Mouse (Mus musculus) spleen, adult 2 months (tissue): ENCODE results near the gene Uvssa. TPM values are rescaled to one million over a fixed set of nuclear protein-coding genes. Genes with fewer than 3 reads are reported as not detected.
"Not testable (repeated sequence)": the region's sequence is repeated elsewhere in the genome, so short reads cannot be mapped to it uniquely, and the experiment has no call there.

ENCODE experiments used
- DNase-seq, 2 experiments: peaks; one replicate each; pipeline versions ENCODE4 v3.0.0 to v3.0.0-alpha.2; 2012 to 2021; ENCODE audit warnings: low spot score in 2 of 2, low read depth in 1 of 2
- H3K27ac ChIP-seq: fragments of 200-500 bp; 2 replicates; pipeline ENCODE4 v1.5.1; 2012; ENCODE audit warnings: low read length, inconsistent platforms; ENCODE audit not compliant: insufficient read depth
- H3K27me3 ChIP-seq: fragments of 200-500 bp; 2 replicates; pipeline ENCODE4 v1.6.1; 2012; ENCODE audit warnings: mild to moderate bottlenecking, moderate library complexity, low read length, inconsistent platforms; ENCODE audit not compliant: control insufficient read depth, insufficient read depth
- H3K36me3 ChIP-seq: fragments of 200-500 bp; 2 replicates; pipeline ENCODE4 v1.6.1; 2012; ENCODE audit warnings: mild to moderate bottlenecking, low read length, inconsistent platforms; ENCODE audit not compliant: control insufficient read depth, insufficient read depth
- H3K4me1 ChIP-seq: fragments of 200-500 bp; 2 replicates; pipeline ENCODE4 v1.6.1; 2011; ENCODE audit warnings: inconsistent platforms; ENCODE audit not compliant: control insufficient read depth, insufficient read depth, insufficient read length
- H3K4me3 ChIP-seq: fragments of 200-500 bp; 2 replicates; pipeline ENCODE4 v1.5.1; 2011; ENCODE audit warnings: mild to moderate bottlenecking, inconsistent platforms; ENCODE audit not compliant: insufficient read depth, insufficient read length; ENCODE audit errors: extremely low read depth
- CTCF ChIP-seq: fragments of 200-500 bp; IDR thresholded peaks from 2 replicates; pipeline ENCODE4 v1.5.1; 2011; ENCODE audit warnings: mild to moderate bottlenecking, inconsistent platforms; ENCODE audit not compliant: insufficient read depth, insufficient read length, insufficient replicate concordance; ENCODE audit errors: extremely low read depth
- POLR2A ChIP-seq: fragments of 200-500 bp; IDR thresholded peaks from 2 replicates; pipeline ENCODE4 v1.6.1; 2011; ENCODE audit warnings: low read depth, low read length, inconsistent platforms
- WGBS: fragments of 180-500 bp; shearing (Covaris S2); methylation state at CpG from one replicate; pipeline ENCODE4 v1.1.7; 2018; 5-methylcytosine and 5-hydroxymethylcytosine counted together
- polyA plus RNA-seq: library from polyadenylated mRNA; depleted of rRNA; stranded (reverse); fragments of >200 nt; gene quantifications from 2 replicates; pipeline ENCODE4 v1.2.3, GENCODE M21; 2012; rRNA removed

Gene Uvssa
- polyA plus RNA-seq: 4.1 and 4.9 TPM in 2 replicates

GRCm38 (mm10) chr5:33378302-33378854 lies at the start of gene Uvssa:
TSS of gene Uvssa (plus strand) at chr5:33378549.
- no peaks in the 10 kb centered on the region for H3K27me3 ChIP-seq
- peak; percentile 99 for DNase-seq
- H3K4me1 ChIP-seq: peaks cover 5% of the 10 kb centered on the region; the same call in 1 of the 2 replicates
- peak within 1 kb of the TSS; percentile 95 for H3K27ac ChIP-seq
- TF ChIP-seq POLR2A (peak; percentile 94), CTCF (0 out of 2 replicates have a peak, but pooled peaks have one; percentile 15)
- H3K4me3 ChIP-seq: peak within 1 kb of the TSS; percentile 66
- peaks cover 2% of the 10 kb centered on the region for H3K36me3 ChIP-seq
- WGBS: under 1% methylated on average over 46 of the region's 46 CpGs

GRCm38 (mm10) chr5:33334381-33335272 lies 43.7 kb upstream of the Uvssa start:
- 27% methylated on average over 18 of the region's 18 CpGs for WGBS
- no peak for DNase-seq
- H3K4me3 ChIP-seq: peak overlapping the region; percentile 72
- peaks cover 2% of the 10 kb centered on the region; the same call in 1 of the 2 replicates for H3K36me3 ChIP-seq
- H3K27ac ChIP-seq: peak overlapping the region; percentile 78
- TF ChIP-seq CTCF (no peak), POLR2A (no peak)
- H3K27me3 ChIP-seq: no peaks in the 10 kb centered on the region
- H3K4me1 ChIP-seq: peaks cover 14% of the 10 kb centered on the region; the same call in 1 of the 2 replicates

- H3K27ac ChIP-seq: peak within 1 kb of the TSS; percentile 78
- no peak for TF ChIP-seq CTCF
- TF ChIP-seq POLR2A: peak; percentile 85
- peak; percentile 93 to 94 for DNase-seq
- H3K36me3 ChIP-seq: peaks cover 2% of the 10 kb centered on the region; the same call in 1 of the 2 replicates
- H3K4me1 ChIP-seq: peaks cover 14% of the 10 kb centered on the region; the same call in 1 of the 2 replicates
- no peaks in the 10 kb centered on the region for H3K27me3 ChIP-seq
- WGBS: under 1% methylated on average over 71 of the region's 71 CpGs
- peak within 1 kb of the TSS; percentile 95 for H3K4me3 ChIP-seq
Measured at GRCm38 (mm10) chr5:33335273-33335976, 42.9 kb upstream of the Uvssa start, which contains the start of gene Maea. TSS of gene Maea (plus strand) at chr5:33335509.

- peak in 1 of 2 experiments; percentile 18 for DNase-seq
- no peak for TF ChIP-seq CTCF
- H3K4me1 ChIP-seq: peaks cover 14% of the 10 kb centered on the region; the same call in 1 of the 2 replicates
- peaks cover 2% of the 10 kb centered on the region; the same call in 1 of the 2 replicates for H3K36me3 ChIP-seq
- H3K27ac ChIP-seq: 0 out of 2 replicates have a peak overlapping the region, but pooled peaks have one; percentile 11
- whole genome bisulfite sequencing: under 1% methylated on average over 22 of the region's 31 CpGs
- no peaks in the 10 kb centered on the region for H3K27me3 ChIP-seq
- H3K4me3 ChIP-seq: peak overlapping the region; percentile 95
Measured at GRCm38 (mm10) chr5:33335977-33336360, 42.4 kb upstream of the Uvssa start.

GRCm38 (mm10) chr5:33337206-33337605 lies 41.1 kb upstream of the Uvssa start:
- peaks cover 2% of the 10 kb centered on the region; the same call in 1 of the 2 replicates for H3K36me3 ChIP-seq
- TF ChIP-seq CTCF (no peak), POLR2A (no peak)
- no peak overlapping the region for H3K27ac ChIP-seq
- H3K4me3 ChIP-seq: no peak overlapping the region
- 86% methylated on average over 8 of the region's 8 CpGs for WGBS
- H3K4me1 ChIP-seq: peaks cover 14% of the 10 kb centered on the region; the same call in 1 of the 2 replicates
- no peaks in the 10 kb centered on the region for H3K27me3 ChIP-seq
- DNase-seq: no peak

GRCm38 (mm10) chr5:33341165-33341564 lies 37.2 kb upstream of the Uvssa start:
- WGBS: 81% methylated on average over 6 of the region's 6 CpGs
- H3K36me3 ChIP-seq: peaks cover 2% of the 10 kb centered on the region; the same call in 1 of the 2 replicates
- H3K27me3 ChIP-seq: no peaks in the 10 kb centered on the region
- DNase-seq: no peak
- TF ChIP-seq CTCF (no peak), POLR2A (no peak)
- no peak overlapping the region for H3K4me3 ChIP-seq
- H3K4me1 ChIP-seq: peaks cover 9% of the 10 kb centered on the region; the same call in 1 of the 2 replicates
- no peak overlapping the region for H3K27ac ChIP-seq

- H3K27me3 ChIP-seq, H3K4me3 ChIP-seq, DNase-seq, H3K27ac ChIP-seq, H3K36me3 ChIP-seq, H3K4me1 ChIP-seq: not testable (repeated sequence)
- 82% methylated on average over 3 of the region's 3 CpGs for WGBS
Measured at GRCm38 (mm10) chr5:33342248-33342647, 36.1 kb upstream of the Uvssa start.
